Comparison of ENCODE assay signal across 7 mouse cellular contexts in the genomic region with DNA sequence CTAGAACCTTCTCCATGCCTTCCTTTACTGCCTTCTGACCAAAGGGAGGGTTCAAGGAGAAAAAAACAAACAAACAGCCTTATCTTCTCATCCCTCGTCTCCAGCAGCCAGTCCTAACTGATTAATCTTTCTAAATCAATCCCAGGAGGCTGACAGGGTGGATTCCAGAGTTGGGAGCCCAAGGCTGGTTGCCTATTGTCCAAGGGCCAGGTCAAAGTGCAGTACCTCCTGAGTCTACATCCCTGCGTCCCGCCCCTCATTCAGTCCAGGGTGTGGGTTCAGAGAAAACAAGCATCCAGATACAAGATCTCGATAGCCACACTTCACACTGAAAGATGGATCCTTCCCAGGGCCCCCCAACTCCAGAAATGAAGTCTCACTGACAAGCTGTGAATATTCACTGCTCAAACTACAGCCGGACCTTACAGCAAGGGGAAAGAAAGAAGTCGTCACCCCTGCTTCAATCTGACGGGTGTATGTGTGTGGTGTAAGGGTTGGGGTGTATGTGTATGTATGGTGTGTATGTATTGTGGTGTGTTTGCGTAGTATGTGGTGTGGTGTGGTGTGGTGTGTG. TPM values are rescaled to one million over a fixed set of nuclear protein-coding genes. Genes with fewer than 3 reads are reported as not detected.
DNase-seq lines count a peak whose midpoint lies in the region; ATAC-seq lines count a peak whose summit lies in the region.

No protein-coding gene starts in this region.

- H3K27me3 ChIP-seq in embryonic facial prominence, embryonic 13.5 days: no peaks in the 10 kb centered on the region
- no peaks in the 10 kb centered on the region for H3K27me3 ChIP-seq in midbrain, embryonic 15.5 days (replicated peaks)

- peak; percentile 68 for DNase-seq in embryo, embryonic 10 days (ENCODE audit: low spot score)
- peak; percentile 76 for DNase-seq in kidney, adult 11 months
- DNase-seq in urinary bladder, postnatal 36 days (ENCODE audit: low spot score in 2 of 2): no peak
- no peak for DNase-seq in cerebellum, postnatal 10 days

- H3K4me3 ChIP-seq in embryonic facial prominence, embryonic 13.5 days: peak overlapping the region; percentile 98
- H3K4me3 ChIP-seq in midbrain, embryonic 15.5 days: peak overlapping the region; percentile 77

- peak overlapping the region; percentile 97 for H3K4me2 ChIP-seq in embryonic facial prominence, embryonic 13.5 days
- peak overlapping the region; percentile 93 for H3K4me2 ChIP-seq in midbrain, embryonic 15.5 days

- H3K27ac ChIP-seq in embryonic facial prominence, embryonic 13.5 days: peak overlapping the region; percentile 100
- peak overlapping the region; percentile 99 for H3K27ac ChIP-seq in midbrain, embryonic 15.5 days

- WGBS in embryonic facial prominence, embryonic 13.5 days: 26% methylated on average over 8 of the region's 8 CpGs
- WGBS in midbrain, embryonic 15.5 days: 21% methylated on average over 8 of the region's 8 CpGs

- peak overlapping the region; percentile 100 for H3K9ac ChIP-seq in embryonic facial prominence, embryonic 13.5 days
- H3K9ac ChIP-seq in midbrain, embryonic 15.5 days: peak overlapping the region; percentile 99

- H3K4me1 ChIP-seq in embryonic facial prominence, embryonic 13.5 days: peaks cover 44% of the 10 kb centered on the region
- peaks cover 47% of the 10 kb centered on the region for H3K4me1 ChIP-seq in midbrain, embryonic 15.5 days

- no peaks in the 10 kb centered on the region for H3K9me3 ChIP-seq in embryonic facial prominence, embryonic 13.5 days
- no peaks in the 10 kb centered on the region for H3K9me3 ChIP-seq in midbrain, embryonic 15.5 days

- ATAC-seq in embryonic facial prominence, embryonic 13.5 days (ENCODE audit: insufficient number of reproducible peaks, insufficient read depth, low FRiP score, low TSS enrichment, low read depth): no peak
- no peak for ATAC-seq in midbrain, embryonic 15.5 days (replicated peaks)
- ATAC-seq in megakaryocyte, adult 5-6 weeks (ENCODE audit: poor library complexity, severe bottlenecking): no peak

- H3K36me3 ChIP-seq in embryonic facial prominence, embryonic 13.5 days: peaks cover 68% of the 10 kb centered on the region
- H3K36me3 ChIP-seq in midbrain, embryonic 15.5 days (replicated peaks): 0 out of 2 replicates have a peak, but pooled peaks cover 4% of the 10 kb centered on the region

RNA-seq across cellular contexts. Expression of a gene that starts 5.5 kb away (rescaled TPM):
- polyA plus RNA-seq in embryonic facial prominence, embryonic 13.5 days (2015; fragmentation: Nextera tagmentation; extraction: Ambion mirVana): 44.0 and 55.7 TPM in 2 replicates
- 36.3 and 38.6 TPM in 2 replicates for polyA plus RNA-seq in midbrain, embryonic 15.5 days (2015; fragmentation: Nextera tagmentation; extraction: Ambion mirVana)
- total RNA-seq in megakaryocyte, adult 5-6 weeks (2015): 28.2 and 38.6 TPM in 2 replicates
- 20.0 and 20.4 TPM in 2 replicates for total RNA-seq in megakaryocyte, adult 5-6 weeks (2017)

Comparison
In these comparisons a context has a peak if more than half of its experiments do, and no peak if none do; other contexts are left out.
1. DNase-seq: peak in embryo, embryonic 10 days (single experiment) and kidney, adult 11 months (single experiment); none in urinary bladder, postnatal 36 days (0 of 2) and cerebellum, postnatal 10 days (0 of 2).